Comparison of ENCODE assay signal across 9 mouse cellular contexts in the genomic region with DNA sequence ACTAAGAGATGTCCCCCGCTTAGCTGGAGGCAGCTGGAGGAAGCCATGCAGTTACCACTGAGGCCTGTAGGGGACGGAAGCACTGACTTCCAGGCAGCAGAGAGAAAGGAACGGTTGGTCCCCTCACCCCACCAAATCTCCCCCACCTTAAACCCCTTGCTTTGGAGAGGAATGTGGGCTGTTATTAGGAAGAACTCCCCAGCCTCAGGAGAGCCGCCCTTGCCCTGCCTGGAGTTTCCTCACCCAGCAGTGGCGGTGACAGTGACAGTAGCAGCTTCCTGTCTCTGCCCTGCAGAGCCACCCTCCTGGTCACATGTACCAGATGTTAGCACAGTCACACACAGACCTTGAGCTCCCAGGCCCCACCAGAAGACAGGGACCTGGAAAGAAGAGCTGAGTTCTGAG. TPM values are rescaled to one million over a fixed set of nuclear protein-coding genes. Genes with fewer than 3 reads are reported as not detected.
DNase-seq lines count a peak whose midpoint lies in the region; ATAC-seq and TF ChIP-seq lines count a peak whose summit lies in the region.
"Had no signal": no experiment of that assay in that cellular context is flagged by ENCODE, and none has a peak within 500 bp of the region (broad histone marks: within the 10 kb centered on the region; RNA-seq: fewer than 3 reads in every experiment).

No protein-coding gene starts in this region.

- no peak overlapping the region for H3K4me3 ChIP-seq in heart, embryonic 11.5 days (ENCODE audit: low read depth, low read length)
- H3K4me3 ChIP-seq in intestine, postnatal 0 days (ENCODE audit: low read depth, low read length) = no peak overlapping the region
- H3K4me3 ChIP-seq: heart, embryonic 15.5 days had no signal

- ATAC-seq in heart, embryonic 11.5 days (replicated peaks; ENCODE audit: insufficient number of reproducible peaks, low FRiP score, low TSS enrichment) = no peak
- ATAC-seq in intestine, postnatal 0 days = no peak

- no peaks in the 10 kb centered on the region for H3K9me3 ChIP-seq in heart, embryonic 11.5 days (replicated peaks; ENCODE audit: control insufficient read depth, low read length)
- H3K9me3 ChIP-seq in intestine, postnatal 0 days (ENCODE audit: control insufficient read depth) = no peaks in the 10 kb centered on the region
- H3K9me3 ChIP-seq: heart, embryonic 15.5 days had no signal

- no peak overlapping the region for H3K9ac ChIP-seq in heart, embryonic 11.5 days (ENCODE audit: low read depth, low read length)
- H3K9ac ChIP-seq in intestine, postnatal 0 days (ENCODE audit: low read depth, low read length) = no peak overlapping the region
- H3K9ac ChIP-seq: heart, embryonic 15.5 days had no signal

- no peaks in the 10 kb centered on the region for H3K36me3 ChIP-seq in heart, embryonic 11.5 days (ENCODE audit: control insufficient read depth, insufficient read depth, low read length)
- no peaks in the 10 kb centered on the region for H3K36me3 ChIP-seq in intestine, postnatal 0 days (ENCODE audit: control insufficient read depth, insufficient read depth)
- H3K36me3 ChIP-seq: heart, embryonic 15.5 days had no signal

- peak; percentile 61 for TF ChIP-seq CTCF in intestine, postnatal 0 days (IDR thresholded peaks at IDR 0.05; ENCODE audit: low read depth)

- no peak overlapping the region for H3K4me2 ChIP-seq in heart, embryonic 11.5 days
- no peak overlapping the region for H3K4me2 ChIP-seq in intestine, postnatal 0 days (replicated peaks; ENCODE audit: low read depth)
- H3K4me2 ChIP-seq: heart, embryonic 15.5 days had no signal

- peaks cover 6% of the 10 kb centered on the region for H3K4me1 ChIP-seq in heart, embryonic 11.5 days (ENCODE audit: control insufficient read depth, insufficient read depth, low read length)
- H3K4me1 ChIP-seq in intestine, postnatal 0 days (replicated peaks; ENCODE audit: control insufficient read depth, insufficient read depth, low read length) = no peaks in the 10 kb centered on the region; the same call in 1 of the 2 replicates

- H3K27ac ChIP-seq in heart, embryonic 11.5 days (ENCODE audit: low read depth, low read length) = no peak overlapping the region
- H3K27ac ChIP-seq in intestine, postnatal 0 days (ENCODE audit: low read depth, low read length) = no peak overlapping the region
- H3K27ac ChIP-seq: heart, embryonic 15.5 days had no signal

- DNase-seq in heart, adult 18-20 months = peak; percentile 37 to 41
- peak; percentile 51 for DNase-seq in right cerebral cortex, postnatal 4 days
- DNase-seq in right cerebral cortex, adult 18-20 months = no peak
- DNase-seq in spleen, postnatal 36 days (ENCODE audit: low spot score in 2 of 2) = peak; percentile 46 to 47
- DNase-seq in cerebellum, adult 11 months = no peak
- no peak for DNase-seq in ovary, postnatal 14 days (ENCODE audit: low spot score)

- peaks cover 42% of the 10 kb centered on the region for H3K27me3 ChIP-seq in heart, embryonic 11.5 days (ENCODE audit: control insufficient read depth, insufficient read depth, low read length)
- H3K27me3 ChIP-seq in intestine, postnatal 0 days (replicated peaks; ENCODE audit: control insufficient read depth, insufficient read depth, low read length) = peaks cover 18% of the 10 kb centered on the region; the same call in 1 of the 2 replicates

- WGBS in heart, embryonic 11.5 days (ENCODE audit: insufficient replicate concordance) = 17% methylated on average over 5 of the region's 5 CpGs
- WGBS in intestine, postnatal 0 days = 32% methylated on average over 5 of the region's 5 CpGs

RNA-seq across cellular contexts. Expression of a gene that starts 58.6 kb away (rescaled TPM):
- total RNA-seq in heart, adult 18-20 months (2021) = 1 to 10 TPM; 1.8 to 1.9 TPM
- 0.06 TPM in 1 of 2 replicates, not detected in the other for polyA plus RNA-seq in heart, embryonic 11.5 days (2014; fragmentation: Nextera tagmentation; extraction: Ambion mirVana)
- 0.17 and 0.21 TPM in 2 replicates for polyA plus RNA-seq in intestine, postnatal 0 days (2015; fragmentation: Nextera tagmentation; extraction: Ambion mirVana)

Comparison
In these comparisons a context has a peak if more than half of its experiments do, and no peak if none do; other contexts are left out.
1. DNase-seq: peak in heart, adult 18-20 months (2 of 2), right cerebral cortex, postnatal 4 days (single experiment) and spleen, postnatal 36 days (2 of 2); none in right cerebral cortex, adult 18-20 months (single experiment), cerebellum, adult 11 months (single experiment) and ovary, postnatal 14 days (single experiment).